Mouse (Mus musculus) adrenal gland, adult 8-10 months (tissue): ENCODE data around the gene Kif17. TPM values are rescaled to one million over a fixed set of nuclear protein-coding genes. Genes with fewer than 3 reads are reported as not detected.

Experiments
- DNase-seq: peaks from one replicate; pipeline ENCODE4 v3.0.0; 2022
- total RNA-seq, 4 experiments: library from RNA; stranded (reverse); gene quantifications; 2 replicates each; pipeline ENCODE4 v1.2.4; 2022

The Kif17 gene
- total RNA-seq, 4 experiments from 2014 or later = 3.1 to 6.3 (median 4.0) TPM

GRCm38 (mm10) chr4:138261843-138262681 lies 11.8 kb downstream of the Kif17 start:
- peak; percentile 81 for DNase-seq

GRCm38 (mm10) chr4:138267869-138268268 lies 17.6 kb downstream of the Kif17 start:
- DNase-seq = no peak

- DNase-seq = no peak
Observed at GRCm38 (mm10) chr4:138272011-138272997, 22.1 kb downstream of the Kif17 start.

DNA sequence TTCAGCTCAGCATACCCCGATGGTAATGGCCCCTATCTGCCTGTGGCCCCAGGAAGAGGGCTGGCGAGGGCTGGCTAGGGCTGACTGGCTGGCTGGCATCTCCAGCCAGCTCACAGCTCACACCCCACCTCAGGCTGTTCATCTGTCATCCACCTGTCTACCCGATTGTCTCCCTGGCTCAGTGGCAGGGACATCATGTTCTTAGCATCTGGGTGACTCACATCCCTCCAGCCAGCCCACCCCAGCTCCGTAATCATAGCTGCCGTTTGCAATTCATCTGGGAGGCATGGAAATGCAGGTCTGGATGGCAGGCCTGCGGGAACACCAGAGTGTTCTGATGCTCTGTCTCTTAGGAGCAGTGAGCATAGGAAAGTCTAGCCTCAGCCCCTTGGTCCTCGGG lies 28.1 kb downstream of the Kif17 start:
- no peak for DNase-seq

DNA sequence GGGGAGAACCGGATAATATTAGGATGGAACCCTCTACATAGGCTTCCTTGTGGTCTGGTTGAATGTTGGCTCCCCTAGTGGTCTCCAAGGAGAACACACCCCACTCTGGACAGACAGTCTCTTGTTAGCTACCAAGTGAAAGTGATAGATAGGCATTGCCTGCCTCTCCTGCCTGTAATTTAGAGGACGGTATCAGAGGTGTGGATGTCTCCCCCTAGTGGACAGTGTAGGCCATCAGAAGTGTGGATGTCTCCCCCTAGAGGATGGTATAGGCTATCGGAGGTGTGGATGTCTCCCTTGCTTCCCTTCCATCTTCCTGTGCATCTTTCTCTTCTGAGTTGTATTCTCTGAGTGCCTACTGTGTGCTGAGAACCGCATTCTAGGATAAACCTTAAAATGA lies 32.6 kb downstream of the Kif17 start:
- DNase-seq = peak; percentile 67

DNA sequence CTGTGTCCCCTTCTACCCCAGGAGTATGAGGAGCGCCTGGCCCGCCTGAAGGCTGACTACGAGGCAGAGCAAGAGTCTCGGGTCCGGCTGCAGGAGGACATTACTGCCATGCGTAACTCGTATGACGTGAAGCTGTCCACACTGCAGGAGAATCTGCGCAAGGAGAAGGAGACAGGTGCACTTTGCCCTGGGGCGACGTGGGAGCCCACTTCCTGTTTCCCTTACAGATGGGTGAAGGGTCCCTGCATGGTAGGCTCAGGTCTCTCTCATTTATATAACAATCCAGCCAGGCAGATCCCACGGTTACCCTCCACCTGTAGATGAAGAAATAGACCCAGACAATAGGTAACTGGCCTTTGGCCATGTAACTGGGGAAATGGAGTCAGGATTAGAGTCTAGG lies 36.2 kb downstream of the Kif17 start:
- DNase-seq = no peak

GRCm38 (mm10) chr4:138288691-138289090 lies 38.5 kb downstream of the Kif17 start:
- no peak for DNase-seq

- no peak for DNase-seq
Observed at GRCm38 (mm10) chr4:138292028-138292427, 41.8 kb downstream of the Kif17 start.

- no peak for DNase-seq
Observed at GRCm38 (mm10) chr4:138293261-138293948, 43.2 kb downstream of the Kif17 start.

DNA sequence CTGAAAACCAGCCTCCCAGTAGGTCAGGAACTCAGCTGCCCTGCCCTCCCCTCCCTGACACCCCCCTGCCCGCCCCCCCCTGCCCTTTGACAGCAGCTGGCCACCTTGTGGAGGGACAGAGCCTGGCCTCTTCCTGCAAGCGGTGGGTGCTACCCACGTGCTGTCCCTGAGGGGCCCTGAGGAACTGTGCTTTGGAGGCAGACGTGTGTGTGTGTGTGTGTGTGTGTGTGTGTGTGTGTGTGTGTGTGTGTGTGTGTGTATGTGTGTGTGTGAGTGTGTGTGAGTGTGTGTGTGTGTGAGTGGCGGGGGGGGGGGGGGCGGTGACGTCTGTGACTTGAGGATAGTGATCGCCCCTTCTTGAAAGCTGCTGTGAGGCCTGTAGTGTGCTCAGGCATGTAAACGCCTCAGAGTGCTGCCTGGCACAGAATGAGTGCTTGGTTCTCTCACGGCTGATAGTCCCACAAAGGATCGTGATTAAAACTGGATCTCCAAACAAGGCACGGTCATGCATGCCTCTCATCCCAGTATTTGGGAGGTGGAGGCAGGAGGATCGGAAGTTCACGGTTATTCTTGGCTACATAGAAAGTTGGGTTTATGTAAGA lies 43.8 kb downstream of the Kif17 start:
- no peak for DNase-seq

GRCm38 (mm10) chr4:138301271-138301780 lies 51.1 kb downstream of the Kif17 start:
- no peak for DNase-seq

DNA sequence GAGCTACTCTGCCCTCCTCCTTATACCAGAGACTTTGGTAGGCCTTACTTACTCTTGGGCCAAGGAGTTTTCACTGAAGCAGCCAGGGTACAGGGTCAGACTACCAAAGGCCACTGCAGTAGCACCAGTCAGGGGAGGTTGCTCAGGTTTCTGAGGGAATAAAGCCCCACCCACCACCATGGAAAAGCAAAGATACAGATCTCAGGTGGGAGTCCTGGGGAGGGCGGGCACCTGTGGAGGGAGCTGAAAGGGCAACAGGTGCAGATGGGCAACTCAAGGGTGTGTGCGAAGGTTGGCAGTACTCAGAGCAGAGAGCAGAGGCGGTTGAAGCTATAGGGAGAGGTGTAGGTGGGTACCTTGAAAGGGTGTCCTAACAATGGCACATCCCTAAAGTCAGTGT lies 52.8 kb downstream of the Kif17 start:
- DNase-seq = no peak

GRCm38 (mm10) chr4:138303742-138304141 lies 53.5 kb downstream of the Kif17 start:
- no peak for DNase-seq

GRCm38 (mm10) chr4:138304340-138305104 lies 54.3 kb downstream of the Kif17 start, which contains the start of gene Ddost:
Gene Ddost (plus strand): TSS chr4:138304730.
- DNase-seq = peak; percentile 97

DNA sequence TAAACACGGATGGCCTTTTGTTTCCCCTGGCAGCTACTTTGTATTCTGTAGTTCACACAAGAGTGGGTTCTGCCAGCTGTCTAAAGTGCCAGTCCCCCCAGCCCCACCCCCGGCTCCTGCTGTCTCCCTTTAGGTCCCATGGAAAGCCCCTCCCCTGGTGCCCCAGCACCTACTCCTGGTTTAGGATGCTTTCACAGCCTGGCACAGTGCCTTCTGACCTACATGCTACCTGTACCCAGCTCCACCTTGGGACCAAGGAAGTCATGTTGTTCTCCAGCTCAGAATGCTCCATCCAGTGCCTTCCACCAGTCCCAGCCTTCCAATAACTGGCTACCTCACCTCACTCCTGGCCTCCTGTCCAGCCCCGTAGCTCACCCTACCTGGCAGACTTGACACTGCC lies 56.8 kb downstream of the Kif17 start:
- no peak for DNase-seq

DNA sequence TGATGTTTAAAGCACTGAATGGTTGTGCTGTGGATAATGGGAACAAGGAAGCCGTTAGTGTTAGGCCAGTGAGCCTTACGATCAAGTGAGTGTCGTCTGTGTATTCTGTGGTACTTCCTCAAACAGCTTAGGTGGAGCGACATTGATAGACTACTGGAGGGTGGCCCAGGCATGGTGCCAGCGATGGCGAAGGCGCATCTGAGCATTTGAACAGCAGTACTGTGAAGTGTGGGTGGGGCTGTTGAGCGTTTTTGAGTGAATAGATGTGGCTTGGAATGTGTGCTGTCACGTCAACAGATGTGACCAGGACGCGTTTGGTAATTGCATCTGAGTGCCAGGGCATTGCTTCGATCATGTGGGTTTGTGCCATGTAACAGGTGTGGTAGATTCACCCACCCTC lies 57.5 kb downstream of the Kif17 start:
- no peak for DNase-seq

DNA sequence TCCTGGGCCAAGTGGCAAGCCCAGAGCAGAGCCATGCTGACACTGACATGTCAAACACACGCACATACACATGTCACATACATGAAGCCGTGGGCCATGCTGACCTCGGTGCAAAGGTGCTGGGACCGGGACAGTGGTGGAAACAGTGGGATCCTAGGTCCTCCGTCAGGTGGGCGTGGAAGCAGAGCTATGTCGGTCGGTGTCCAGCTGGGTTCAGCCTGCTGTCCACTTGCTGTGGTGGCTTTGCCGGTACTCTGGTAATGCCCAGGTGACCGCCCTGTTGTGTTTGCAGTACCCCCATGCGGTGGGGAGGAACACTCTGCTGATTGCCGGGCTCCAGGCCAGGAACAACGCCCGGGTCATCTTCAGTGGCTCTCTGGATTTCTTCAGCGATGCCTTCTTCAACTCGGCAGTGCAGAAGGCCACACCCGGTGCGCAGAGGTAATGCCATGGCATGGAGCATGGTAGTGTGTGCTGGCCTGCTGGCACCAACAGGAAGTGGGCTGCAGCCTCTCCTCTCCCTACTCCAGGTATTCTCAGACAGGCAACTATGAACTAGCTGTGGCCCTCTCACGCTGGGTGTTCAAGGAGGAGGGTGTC lies 60.2 kb downstream of the Kif17 start:
- no peak for DNase-seq

DNA sequence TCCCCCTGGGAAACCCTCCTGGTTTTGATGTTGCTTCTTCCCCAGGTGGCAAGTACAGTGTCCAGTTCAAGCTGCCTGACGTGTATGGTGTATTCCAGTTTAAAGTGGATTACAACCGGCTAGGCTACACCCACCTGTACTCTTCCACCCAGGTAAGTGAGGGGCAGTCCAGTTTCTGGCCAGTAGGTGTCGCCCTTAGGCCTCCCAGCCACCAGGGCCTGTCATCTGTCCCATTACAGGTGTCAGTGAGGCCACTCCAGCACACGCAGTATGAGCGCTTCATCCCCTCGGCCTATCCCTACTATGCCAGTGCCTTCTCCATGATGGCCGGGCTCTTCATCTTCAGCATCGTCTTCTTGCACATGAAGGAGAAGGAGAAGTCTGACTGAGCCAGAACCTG lies 61.4 kb downstream of the Kif17 start:
- DNase-seq = no peak

GRCm38 (mm10) chr4:138312105-138312504 lies 61.9 kb downstream of the Kif17 start:
- DNase-seq = no peak

DNA sequence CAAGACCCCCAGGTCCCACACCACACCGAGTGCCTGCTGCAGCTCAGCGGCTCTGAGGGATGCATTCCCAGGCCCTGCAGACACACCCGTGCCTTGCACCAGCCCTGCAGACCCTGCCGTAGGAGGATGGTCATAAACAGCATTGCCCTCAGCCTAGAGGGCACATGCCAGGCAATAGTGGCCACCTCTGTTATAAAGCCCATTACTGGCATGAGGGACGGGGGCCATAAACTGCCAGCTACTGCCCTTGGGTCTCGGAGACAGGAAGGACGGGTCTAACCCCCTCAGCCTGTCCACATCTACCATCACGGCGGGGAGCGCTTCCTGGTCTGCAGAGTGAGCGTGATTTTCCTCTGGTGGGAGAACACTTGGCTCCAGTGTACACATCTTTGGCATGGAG lies 62.8 kb downstream of the Kif17 start:
- no peak for DNase-seq

GRCm38 (mm10) chr4:138313795-138314194 lies 63.6 kb downstream of the Kif17 start:
- no peak for DNase-seq
